Mouse (Mus musculus) embryonic facial prominence, embryonic 12.5 days (tissue): ENCODE data around the gene Hmgcs2. TPM values are rescaled to one million over a fixed set of nuclear protein-coding genes. Genes with fewer than 3 reads are reported as not detected.

Experiments
- ATAC-seq: fragments of 200-750 bp; cut with Nextera tagmentation; 2 replicates; pipeline ENCODE4 v1.8.0; 2017; ENCODE audit not compliant: insufficient number of reproducible peaks, insufficient read depth, low FRiP score, low TSS enrichment
- H3K27ac ChIP-seq: fragments of 300-500 bp; sonication (generic); 2 replicates; pipeline ENCODE4 v1.5.1; 2016; ENCODE audit warnings: mild to moderate bottlenecking
- H3K27me3 ChIP-seq: fragments of 300-500 bp; sonication (generic); 2 replicates; pipeline ENCODE4 v1.6.1; 2016; ENCODE audit warnings: mild to moderate bottlenecking, moderate library complexity
- H3K36me3 ChIP-seq: fragments of 300-500 bp; sonication (generic); 2 replicates; pipeline ENCODE4 v1.6.1; 2016; ENCODE audit warnings: mild to moderate bottlenecking
- H3K4me1 ChIP-seq: fragments of 300-500 bp; sonication (generic); 2 replicates; pipeline ENCODE4 v1.6.1; 2016
- H3K4me2 ChIP-seq: fragments of 300-500 bp; sonication (generic); replicated peaks from 2 replicates; pipeline ENCODE4 v1.6.1; 2016; ENCODE audit warnings: mild to moderate bottlenecking, moderate library complexity
- H3K4me3 ChIP-seq: fragments of 300-500 bp; sonication (generic); 2 replicates; pipeline ENCODE4 v1.5.1; 2016; ENCODE audit warnings: mild to moderate bottlenecking
- H3K9ac ChIP-seq: fragments of 300-500 bp; sonication (generic); 2 replicates; pipeline ENCODE4 v1.6.1; 2016; ENCODE audit warnings: mild to moderate bottlenecking, moderate library complexity
- H3K9me3 ChIP-seq: fragments of 300-500 bp; sonication (generic); 2 replicates; pipeline ENCODE4 v1.6.1; 2016; ENCODE audit warnings: mild to moderate bottlenecking, moderate library complexity
- WGBS: fragments of 180-500 bp; shearing (Covaris S2); methylation state at CpG from one replicate; pipeline ENCODE4 v1.1.7; 2016; 5-methylcytosine and 5-hydroxymethylcytosine counted together
- polyA plus RNA-seq: library from polyadenylated mRNA; unstranded; fragments of >200 nt; fragmentation: Nextera tagmentation; extraction: Ambion mirVana; gene quantifications from 2 replicates; pipeline ENCODE4 v1.2.1, GENCODE M21; 2016

Gene Hmgcs2
- 2.7 and 2.8 TPM in 2 replicates for polyA plus RNA-seq

- H3K36me3 ChIP-seq, result no peaks in the 10 kb centered on the region
- H3K27ac ChIP-seq, result 0 out of 2 replicates have a peak within 1 kb of the TSS, but pooled peaks have one; percentile 46
- H3K9ac ChIP-seq, result no peak within 1 kb of the TSS
- H3K4me3 ChIP-seq, result no peak within 1 kb of the TSS
- H3K27me3 ChIP-seq, result no peaks in the 10 kb centered on the region
- H3K9me3 ChIP-seq, result no peaks in the 10 kb centered on the region
- WGBS, result 59% methylated on average over 14 of the region's 14 CpGs
- H3K4me2 ChIP-seq, result peak within 1 kb of the TSS; percentile 21; the same call in 1 of the 2 replicates
- peaks cover 10% of the 10 kb centered on the region for H3K4me1 ChIP-seq
- ATAC-seq, result peak; percentile 15; the same call in 1 of the 2 replicates
These were observed at the start of gene Hmgcs2 for GRCm38 (mm10) chr3:98280204-98280932. Hmgcs2 (plus strand) TSS chr3:98280435.

- Histone ChIP-seq H3K27ac (no peak overlapping the region), H3K9ac (no peak overlapping the region), H3K36me3 (no peaks in the 10 kb centered on the region), H3K27me3 (no peaks in the 10 kb centered on the region), H3K4me1 (no peaks in the 10 kb centered on the region), H3K9me3 (no peaks in the 10 kb centered on the region), H3K4me3 (no peak overlapping the region), H3K4me2 (no peak overlapping the region)
- no peak for ATAC-seq
These were observed 46.7 kb upstream of the Hmgcs2 start for GRCm38 (mm10) chr3:98233504-98233903.

GRCm38 (mm10) chr3:98236266-98236665 is 44.0 kb upstream of the Hmgcs2 start:
- 83% methylated on average over 6 of the region's 6 CpGs for WGBS
- Histone ChIP-seq H3K4me2 (no peak overlapping the region), H3K27ac (no peak overlapping the region), H3K9ac (no peak overlapping the region), H3K4me3 (no peak overlapping the region), H3K36me3 (no peaks in the 10 kb centered on the region), H3K27me3 (no peaks in the 10 kb centered on the region), H3K4me1 (no peaks in the 10 kb centered on the region), H3K9me3 (no peaks in the 10 kb centered on the region)
- ATAC-seq, result no peak

GRCm38 (mm10) chr3:98237240-98237639 is 43.0 kb upstream of the Hmgcs2 start:
- H3K4me2 ChIP-seq, result no peak overlapping the region
- no peak for ATAC-seq
- H3K27ac ChIP-seq, result no peak overlapping the region
- no peaks in the 10 kb centered on the region for H3K27me3 ChIP-seq
- H3K9me3 ChIP-seq, result no peaks in the 10 kb centered on the region
- no peak overlapping the region for H3K9ac ChIP-seq
- H3K36me3 ChIP-seq, result no peaks in the 10 kb centered on the region
- no peak overlapping the region for H3K4me3 ChIP-seq
- no peaks in the 10 kb centered on the region for H3K4me1 ChIP-seq
- WGBS, result 76% methylated on average over 5 of the region's 5 CpGs

- H3K9me3 ChIP-seq, result no peaks in the 10 kb centered on the region
- H3K27me3 ChIP-seq, result no peaks in the 10 kb centered on the region
- no peak overlapping the region for H3K27ac ChIP-seq
- H3K36me3 ChIP-seq, result no peaks in the 10 kb centered on the region
- WGBS, result 68% methylated on average over 3 of the region's 3 CpGs
- no peak overlapping the region for H3K9ac ChIP-seq
- no peak overlapping the region for H3K4me2 ChIP-seq
- no peak overlapping the region for H3K4me3 ChIP-seq
- no peaks in the 10 kb centered on the region for H3K4me1 ChIP-seq
- no peak for ATAC-seq
These were observed 42.1 kb upstream of the Hmgcs2 start for GRCm38 (mm10) chr3:98238150-98238549.

GRCm38 (mm10) chr3:98242051-98242450 is 38.2 kb upstream of the Hmgcs2 start:
- 77% methylated on average over 3 of the region's 3 CpGs for WGBS
- ATAC-seq, result no peak
- H3K9ac ChIP-seq, result no peak overlapping the region
- no peak overlapping the region for H3K27ac ChIP-seq
- no peaks in the 10 kb centered on the region for H3K27me3 ChIP-seq
- no peaks in the 10 kb centered on the region for H3K36me3 ChIP-seq
- no peak overlapping the region for H3K4me3 ChIP-seq
- peaks cover 8% of the 10 kb centered on the region; the same call in 1 of the 2 replicates for H3K4me1 ChIP-seq
- H3K9me3 ChIP-seq, result no peaks in the 10 kb centered on the region
- H3K4me2 ChIP-seq, result no peak overlapping the region

GRCm38 (mm10) chr3:98242458-98243037 is 37.7 kb upstream of the Hmgcs2 start:
- Histone ChIP-seq H3K4me2 (no peak overlapping the region), H3K4me3 (no peak overlapping the region), H3K36me3 (no peaks in the 10 kb centered on the region), H3K9me3 (no peaks in the 10 kb centered on the region), H3K27ac (no peak overlapping the region), H3K27me3 (no peaks in the 10 kb centered on the region), H3K4me1 (peaks cover 8% of the 10 kb centered on the region; the same call in 1 of the 2 replicates), H3K9ac (no peak overlapping the region)
- 55% methylated on average over 8 of the region's 8 CpGs for whole genome bisulfite sequencing
- no peak for ATAC-seq

GRCm38 (mm10) chr3:98245892-98246291 is 34.3 kb upstream of the Hmgcs2 start:
- no peaks in the 10 kb centered on the region for H3K9me3 ChIP-seq
- no peaks in the 10 kb centered on the region for H3K27me3 ChIP-seq
- 14% methylated on average over 8 of the region's 8 CpGs for WGBS
- H3K9ac ChIP-seq, result no peak overlapping the region
- no peak for ATAC-seq
- H3K4me3 ChIP-seq, result no peak overlapping the region
- H3K36me3 ChIP-seq, result no peaks in the 10 kb centered on the region
- H3K4me2 ChIP-seq, result 0 out of 2 replicates have a peak overlapping the region, but pooled peaks have one; percentile 7
- no peak overlapping the region; the same call in 1 of the 2 replicates for H3K27ac ChIP-seq
- H3K4me1 ChIP-seq, result peaks cover 8% of the 10 kb centered on the region; the same call in 1 of the 2 replicates

- H3K4me1 ChIP-seq, result peaks cover 8% of the 10 kb centered on the region; the same call in 1 of the 2 replicates
- H3K4me3 ChIP-seq, result no peak overlapping the region
- no peaks in the 10 kb centered on the region for H3K9me3 ChIP-seq
- no peak overlapping the region for H3K4me2 ChIP-seq
- no peak overlapping the region for H3K9ac ChIP-seq
- WGBS, result 36% methylated on average over 7 of the region's 7 CpGs
- no peak; the same call in 1 of the 2 replicates for ATAC-seq
- no peaks in the 10 kb centered on the region for H3K36me3 ChIP-seq
- no peaks in the 10 kb centered on the region for H3K27me3 ChIP-seq
- no peak overlapping the region for H3K27ac ChIP-seq
These were observed 33.1 kb upstream of the Hmgcs2 start for GRCm38 (mm10) chr3:98246985-98247751.

GRCm38 (mm10) chr3:98249378-98249777 is 30.9 kb upstream of the Hmgcs2 start:
- Histone ChIP-seq H3K27ac (no peak overlapping the region), H3K4me2 (no peak overlapping the region), H3K4me3 (no peak overlapping the region), H3K27me3 (no peaks in the 10 kb centered on the region), H3K4me1 (peaks cover 8% of the 10 kb centered on the region; the same call in 1 of the 2 replicates), H3K9ac (no peak overlapping the region), H3K36me3 (no peaks in the 10 kb centered on the region), H3K9me3 (no peaks in the 10 kb centered on the region)
- no peak for ATAC-seq
- 78% methylated on average over 2 of the region's 2 CpGs for WGBS

- Histone ChIP-seq H3K9me3 (no peaks in the 10 kb centered on the region), H3K4me1 (peaks cover 8% of the 10 kb centered on the region; the same call in 1 of the 2 replicates), H3K36me3 (no peaks in the 10 kb centered on the region), H3K27me3 (no peaks in the 10 kb centered on the region), H3K4me2 (no peak overlapping the region), H3K27ac (no peak overlapping the region), H3K9ac (no peak overlapping the region), H3K4me3 (no peak overlapping the region)
- ATAC-seq, result no peak
- 71% methylated on average over 11 of the region's 11 CpGs for WGBS
These were observed 30.3 kb upstream of the Hmgcs2 start for GRCm38 (mm10) chr3:98249833-98250448.
